Mouse (Mus musculus) CH12.LX (cell line): ENCODE results near the gene Bace1.

Experiments
- CTCF ChIP-seq, 2 experiments: IDR thresholded peaks in 1 of 2; conservative IDR thresholded peaks in 1 of 2; 2 replicates each; pipeline ENCODE4 v1.5.1; 2011 to 2012; ENCODE audit warnings: low read depth in 2 of 2, low read length in 2 of 2, improper control_type of control experiment in 1 of 2, inconsistent platforms in 1 of 2, mild to moderate bottlenecking in 1 of 2, moderate library complexity in 1 of 2
- E2F4 ChIP-seq: IDR thresholded peaks from 2 replicates; pipeline ENCODE4 v1.6.1; 2011; ENCODE audit warnings: low read depth, low read length, improper control_type of control experiment; ENCODE audit not compliant: insufficient replicate concordance
- ELF1 ChIP-seq: IDR thresholded peaks from 2 replicates; pipeline ENCODE4 v1.6.1; 2014; ENCODE audit warnings: low read depth, mild to moderate bottlenecking, inconsistent platforms, low read length, improper control_type of control experiment
- EP300 ChIP-seq: IDR thresholded peaks from 2 replicates; pipeline ENCODE4 v1.6.1; 2011; ENCODE audit warnings: low read length, improper control_type of control experiment
- ETS1 ChIP-seq: conservative IDR thresholded peaks from 2 replicates; pipeline ENCODE4 v1.6.1; 2012; ENCODE audit warnings: low read depth, mild to moderate bottlenecking, inconsistent platforms, low read length, improper control_type of control experiment, moderate library complexity
- JUND ChIP-seq: conservative IDR thresholded peaks from 2 replicates; pipeline ENCODE4 v1.6.1; 2011; ENCODE audit warnings: low read depth, low read length, improper control_type of control experiment
- NRF1 ChIP-seq: IDR thresholded peaks from 2 replicates; pipeline ENCODE4 v1.6.1; 2014; ENCODE audit warnings: low read depth, mild to moderate bottlenecking, inconsistent platforms, low read length, improper control_type of control experiment, moderate library complexity
- POLR2A ChIP-seq: IDR thresholded peaks from 2 replicates; pipeline ENCODE4 v1.6.1; 2011; ENCODE audit warnings: low read depth, mild to moderate bottlenecking, improper control_type of control experiment, low read length
- USF2 ChIP-seq: conservative IDR thresholded peaks from 2 replicates; pipeline ENCODE4 v1.6.1; 2011; ENCODE audit warnings: low read depth, low read length, improper control_type of control experiment
- ZC3H11A ChIP-seq: IDR thresholded peaks from 2 replicates; pipeline ENCODE4 v1.6.1; 2012; ENCODE audit warnings: low read depth, mild to moderate bottlenecking, inconsistent platforms, low read length, improper control_type of control experiment

GRCm38 (mm10) chr9:45838069-45838433, 329 bp upstream of the Bace1 start:
- no peak for TF ChIP-seq CTCF (conservative IDR thresholded peaks at IDR 0.05 in 1 of 2, IDR thresholded peaks at IDR 0.05 in 1 of 2; ENCODE audit: low read depth in 2 of 2, low read length in 2 of 2)
- no peak for TF ChIP-seq EP300
- TF ChIP-seq JUND: no peak
- no peak for TF ChIP-seq POLR2A
- no peak for TF ChIP-seq NRF1
- no peak for TF ChIP-seq E2F4
- TF ChIP-seq USF2: no peak
- no peak for TF ChIP-seq ETS1
- no peak for TF ChIP-seq ZC3H11A
- TF ChIP-seq ELF1: no peak
